Mouse (Mus musculus): Measurements from ENCODE around the gene Defb28.

- TF ChIP-seq CTCF (conservative IDR thresholded peaks at IDR 0.05; ENCODE audit: insufficient read depth, insufficient read length, low read depth, low read length) (no peak), POLR2A (IDR thresholded peaks at IDR 0.05; ENCODE audit: low read depth, low read length) (no peak)
Observed at GRCm38 (mm10) chr2:152569881-152570280, 51.8 kb downstream of the Defb28 start.
